Comparison of ENCODE assay signal across 8 mouse cellular contexts in genomic region chr12:72408954-72409353, GRCm38 (mm10). TPM values are rescaled to one million over a fixed set of nuclear protein-coding genes. Genes with fewer than 3 reads are reported as not detected.
A peak's percentile ranks its signal among the peaks of the same experiment; 100 is the strongest.
DNase-seq lines count a peak whose midpoint lies in the region; ATAC-seq and TF ChIP-seq lines count a peak whose summit lies in the region.

Gene Rtn1, minus strand, starts transcription at chr12:72409054.

- peak within 1 kb of the TSS; percentile 76 for H3K27ac ChIP-seq in cerebellum, adult 2 months (ENCODE audit: insufficient read depth, low read length)
- no peak within 1 kb of the TSS for H3K27ac ChIP-seq in spleen, adult 2 months (ENCODE audit: insufficient read depth, low read length)
- H3K27ac ChIP-seq in neural tube, embryonic 12.5 days: 0 out of 2 replicates have a peak within 1 kb of the TSS, but pooled peaks have one; percentile 33

- H3K36me3 ChIP-seq in spleen, adult 2 months (ENCODE audit: control insufficient read depth, insufficient read depth, low read length): no peaks in the 10 kb centered on the region
- H3K36me3 ChIP-seq in neural tube, embryonic 12.5 days: no peaks in the 10 kb centered on the region

- H3K27me3 ChIP-seq in cerebellum, adult 2 months (ENCODE audit: control insufficient read depth, insufficient read depth, low read length): no peaks in the 10 kb centered on the region
- peaks cover 14% of the 10 kb centered on the region for H3K27me3 ChIP-seq in spleen, adult 2 months (ENCODE audit: control insufficient read depth, insufficient read depth, low read length)
- H3K27me3 ChIP-seq in neural tube, embryonic 12.5 days (replicated peaks): peaks cover 9% of the 10 kb centered on the region; the same call in 1 of the 2 replicates

- peak in 1 of 2 experiments; percentile 17 for DNase-seq in cerebellum, adult 2 months
- DNase-seq in cerebellum, postnatal 14 days: no peak
- no peak for DNase-seq in spleen, adult 2 months (ENCODE audit: low read depth in 1 of 2, low spot score in 2 of 2)
- DNase-seq in spleen, postnatal 14 days (ENCODE audit: low spot score in 2 of 2): no peak
- no peak for DNase-seq in layer of hippocampus, postnatal 36 days

- H3K4me1 ChIP-seq in cerebellum, adult 2 months (ENCODE audit: control insufficient read depth, insufficient read depth, low read length): peaks cover 3% of the 10 kb centered on the region; the same call in 1 of the 2 replicates
- no peaks in the 10 kb centered on the region for H3K4me1 ChIP-seq in spleen, adult 2 months (ENCODE audit: control insufficient read depth, insufficient read depth, insufficient read length)
- peaks cover 11% of the 10 kb centered on the region for H3K4me1 ChIP-seq in neural tube, embryonic 12.5 days

- peak within 1 kb of the TSS; percentile 64 for H3K4me3 ChIP-seq in cerebellum, adult 2 months (replicated peaks; ENCODE audit: insufficient read depth, low read depth, low read length)
- peak within 1 kb of the TSS; percentile 52 for H3K4me3 ChIP-seq in spleen, adult 2 months (ENCODE audit: extremely low read depth, insufficient read depth, insufficient read length)
- peak within 1 kb of the TSS; percentile 78 for H3K4me3 ChIP-seq in neural tube, embryonic 12.5 days

- TF ChIP-seq CTCF in cerebellum, adult 2 months (IDR thresholded peaks at IDR 0.05; ENCODE audit: borderline replicate concordance, insufficient read depth, low read depth, low read length): no peak
- no peak for TF ChIP-seq CTCF in spleen, adult 2 months (IDR thresholded peaks at IDR 0.05; ENCODE audit: extremely low read depth, insufficient read depth, insufficient read length, insufficient replicate concordance)

- WGBS in cerebellum, adult 2 months: 20% methylated on average over 6 of the region's 6 CpGs
- 43% methylated on average over 6 of the region's 6 CpGs for WGBS in spleen, adult 2 months
- 30% methylated on average over 6 of the region's 6 CpGs for whole genome bisulfite sequencing in neural tube, embryonic 12.5 days

- no peak for ATAC-seq in neural tube, embryonic 12.5 days (ENCODE audit: low FRiP score, low read depth)
- ATAC-seq in granulocyte monocyte progenitor cell, adult 5-6 weeks (replicated peaks; ENCODE audit: poor library complexity, severe bottlenecking): no peak
- ATAC-seq in megakaryocyte progenitor cell, adult 5-6 weeks (replicated peaks; ENCODE audit: poor library complexity): no peak

- peak within 1 kb of the TSS; percentile 95 for H3K4me2 ChIP-seq in neural tube, embryonic 12.5 days (replicated peaks)

- no peak for TF ChIP-seq POLR2A in cerebellum, adult 2 months (IDR thresholded peaks at IDR 0.05; ENCODE audit: borderline replicate concordance, insufficient read depth, low read length)
- no peak for TF ChIP-seq POLR2A in spleen, adult 2 months (IDR thresholded peaks at IDR 0.05; ENCODE audit: low read depth, low read length)

- H3K9me3 ChIP-seq in neural tube, embryonic 12.5 days: no peaks in the 10 kb centered on the region

- peak within 1 kb of the TSS; percentile 69 for H3K9ac ChIP-seq in neural tube, embryonic 12.5 days

RNA-seq across cellular contexts. Expression of gene Rtn1, which starts in this region (rescaled TPM):
- 941 and 958 TPM in 2 replicates for polyA plus RNA-seq in cerebellum, adult 2 months (2012; rRNA removed)
- 4.5 and 5.2 TPM in 2 replicates for polyA plus RNA-seq in spleen, adult 2 months (2012; rRNA removed)
- total RNA-seq in layer of hippocampus, postnatal 36 days (2021): 1,000 to 10,000 TPM; 1,352 to 1,459 TPM
- polyA plus RNA-seq in neural tube, embryonic 12.5 days (2016; fragmentation: Nextera tagmentation; extraction: Ambion mirVana): 999 and 1,030 TPM in 2 replicates
- not detected in 2 replicates for total RNA-seq in granulocyte monocyte progenitor cell, adult 5-6 weeks (2014; fragmentation: Nextera tagmentation)
- total RNA-seq in granulocyte monocyte progenitor cell, adult 5-6 weeks (2017): not detected in 2 replicates
- total RNA-seq in megakaryocyte progenitor cell, adult 5-6 weeks (2015): 0.02 TPM in 1 of 2 replicates, not detected in the other
- total RNA-seq in megakaryocyte progenitor cell, adult 5-6 weeks (2017): 0.07 TPM in 1 of 2 replicates, not detected in the other

Comparison
In these comparisons a context has a peak if more than half of its experiments do, and no peak if none do; other contexts are left out.
1. RNA of gene Rtn1 (total RNA-seq): 1,352 to 1,459 TPM in layer of hippocampus, postnatal 36 days; not detected in granulocyte monocyte progenitor cell, adult 5-6 weeks and 0.02 to 0.07 TPM in megakaryocyte progenitor cell, adult 5-6 weeks; every median in the first group is over 1,000 times any median in the second.
2. RNA of gene Rtn1 (polyA plus RNA-seq): 999 to 1,030 TPM in neural tube, embryonic 12.5 days and 941 to 958 TPM in cerebellum, adult 2 months; 4.5 to 5.2 TPM in spleen, adult 2 months; every median in the first group is over 100 times any median in the second.
3. Peak in every context shown above with its lines, with median percentiles within 50 percentile points of each other: H3K4me3 ChIP-seq.